Mouse (Mus musculus) ES-Bruce4 (cell line): ENCODE measurements around the gene Sh3tc1.

ENCODE experiments used
- CTCF ChIP-seq: IDR thresholded peaks from one replicate; pipeline ENCODE4 v1.8.1; 2011; ENCODE audit warnings: low read depth, low read length
- EP300 ChIP-seq: IDR thresholded peaks from 2 replicates; pipeline ENCODE4 v1.6.1; 2011; ENCODE audit warnings: low read depth, low read length; ENCODE audit not compliant: insufficient read depth
- POLR2A ChIP-seq: IDR thresholded peaks from one replicate; pipeline ENCODE4 v1.8.1; 2011; ENCODE audit warnings: low read length; ENCODE audit not compliant: insufficient read depth

- TF ChIP-seq POLR2A (no peak), CTCF (no peak), EP300 (no peak)
Measured at GRCm38 (mm10) chr5:35685079-35685478, 54.7 kb downstream of the Sh3tc1 start.
